Mouse (Mus musculus): ENCODE results near the gene Zbtb16.

Zbtb16 gene

GRCm38 (mm10) chr9:48674359-48675015, 161.5 kb downstream of the Zbtb16 start:
- DNase-seq (ENCODE audit: low read depth, low spot score) = no peak

- no peak for DNase-seq (ENCODE audit: low read depth, low spot score)
Measured at GRCm38 (mm10) chr9:48673804-48674203, 162.2 kb downstream of the Zbtb16 start.

- DNase-seq (ENCODE audit: low read depth, low spot score) = no peak
Measured at GRCm38 (mm10) chr9:48673213-48673612, 162.8 kb downstream of the Zbtb16 start.

- no peak for DNase-seq (ENCODE audit: low read depth, low spot score)
Measured at GRCm38 (mm10) chr9:48671841-48672240, 164.2 kb downstream of the Zbtb16 start.

GRCm38 (mm10) chr9:48670156-48670555, 165.9 kb downstream of the Zbtb16 start:
- DNase-seq (ENCODE audit: low read depth, low spot score) = no peak

- DNase-seq (ENCODE audit: low read depth, low spot score) = no peak
Measured at GRCm38 (mm10) chr9:48669672-48670071, 166.3 kb downstream of the Zbtb16 start.

GRCm38 (mm10) chr9:48666702-48667101, 169.3 kb downstream of the Zbtb16 start:
- DNase-seq (ENCODE audit: low read depth, low spot score) = no peak

- DNase-seq (ENCODE audit: low read depth, low spot score) = no peak
Measured at GRCm38 (mm10) chr9:48663052-48663433, 173.0 kb downstream of the Zbtb16 start.

GRCm38 (mm10) chr9:48662361-48663051, 173.5 kb downstream of the Zbtb16 start:
- DNase-seq (ENCODE audit: low read depth, low spot score) = no peak

- DNase-seq (ENCODE audit: low read depth, low spot score) = no peak
Measured at GRCm38 (mm10) chr9:48661225-48662023, 174.6 kb downstream of the Zbtb16 start.

- DNase-seq (ENCODE audit: low read depth, low spot score) = no peak
Measured at GRCm38 (mm10) chr9:48655525-48656169, 180.4 kb downstream of the Zbtb16 start.

GRCm38 (mm10) chr9:48654730-48655129, 181.3 kb downstream of the Zbtb16 start:
- peak; percentile 40 for DNase-seq (ENCODE audit: low read depth, low spot score)

GRCm38 (mm10) chr9:48653399-48654070, 182.5 kb downstream of the Zbtb16 start:
- no peak for DNase-seq (ENCODE audit: low read depth, low spot score)

- DNase-seq (ENCODE audit: low read depth, low spot score) = no peak
Measured at GRCm38 (mm10) chr9:48652026-48652425, 184.0 kb downstream of the Zbtb16 start.

GRCm38 (mm10) chr9:48650846-48651245, 185.2 kb downstream of the Zbtb16 start:
- DNase-seq (ENCODE audit: low read depth, low spot score) = no peak

GRCm38 (mm10) chr9:48649851-48650685, 186.0 kb downstream of the Zbtb16 start:
- DNase-seq (ENCODE audit: low read depth, low spot score) = no peak

GRCm38 (mm10) chr9:48649098-48649766, 186.8 kb downstream of the Zbtb16 start:
- DNase-seq (ENCODE audit: low read depth, low spot score) = no peak

- no peak for DNase-seq (ENCODE audit: low read depth, low spot score)
Measured at GRCm38 (mm10) chr9:48648285-48649097, 187.5 kb downstream of the Zbtb16 start.

GRCm38 (mm10) chr9:48647648-48648284, 188.3 kb downstream of the Zbtb16 start:
- DNase-seq (ENCODE audit: low read depth, low spot score) = no peak

Measured in A20 (cell line).